Mouse (Mus musculus) brain, embryonic 14.5 days (tissue): ENCODE measurements around the gene Unc5c. TPM values are rescaled to one million over a fixed set of nuclear protein-coding genes. Genes with fewer than 3 reads are reported as not detected.

Experiments
- DNase-seq: peaks from one replicate; pipeline ENCODE4 v3.0.0-alpha.2; 2011; ENCODE audit warnings: low read depth
- CTCF ChIP-seq: fragments of 200-500 bp; IDR thresholded peaks from 2 replicates; pipeline ENCODE4 v1.5.1; 2012; ENCODE audit warnings: inconsistent platforms, mild to moderate bottlenecking, moderate library complexity, borderline replicate concordance; ENCODE audit not compliant: insufficient read depth, insufficient read length; ENCODE audit errors: extremely low read depth
- POLR2A ChIP-seq: fragments of 200-500 bp; IDR thresholded peaks from 2 replicates; pipeline ENCODE4 v1.6.1; 2012; ENCODE audit warnings: mild to moderate bottlenecking, inconsistent platforms, borderline replicate concordance; ENCODE audit not compliant: poor library complexity, insufficient read depth, insufficient read length, severe bottlenecking; ENCODE audit errors: extremely low read depth
- polyA plus RNA-seq: library from polyadenylated mRNA; depleted of rRNA; stranded (reverse); fragments of >200 nt; gene quantifications from 2 replicates; pipeline ENCODE4 v1.2.3, GENCODE M21; 2012

Gene Unc5c
- polyA plus RNA-seq, 1 experiment: 17.9 TPM

DNA sequence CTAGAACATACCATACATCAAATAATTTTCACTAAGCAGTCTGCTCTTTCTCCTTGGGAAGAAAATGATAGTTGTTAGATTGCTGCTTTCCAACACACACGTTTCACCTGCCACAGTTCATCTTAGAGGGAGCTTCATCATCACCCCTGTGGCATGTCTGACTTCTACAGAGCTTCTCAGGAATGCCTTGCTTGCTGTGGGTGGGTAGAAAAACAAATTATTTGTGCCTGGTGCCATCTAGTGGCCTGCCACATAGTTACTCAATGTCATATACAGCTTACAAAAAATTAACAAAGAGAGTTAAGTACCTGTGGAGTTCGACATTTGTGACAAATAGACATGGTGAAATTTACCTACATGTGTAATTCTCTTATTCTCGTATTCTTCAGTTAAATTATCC is 366.1 kb downstream of the Unc5c start:
- DNase-seq: peak; percentile 89
- TF ChIP-seq CTCF (peak; percentile 72), POLR2A (no peak)

GRCm38 (mm10) chr3:141838864-141839263 is 373.8 kb downstream of the Unc5c start:
- DNase-seq: peak; percentile 77
- no peak for TF ChIP-seq POLR2A
- TF ChIP-seq CTCF: peak; percentile 75; the same call in 1 of the 2 replicates

GRCm38 (mm10) chr3:141849206-141849605 is 384.2 kb downstream of the Unc5c start:
- no peak for DNase-seq
- TF ChIP-seq CTCF (no peak), POLR2A (no peak)

- TF ChIP-seq POLR2A (no peak), CTCF (no peak)
These were observed 385.1 kb downstream of the Unc5c start for GRCm38 (mm10) chr3:141850141-141850540.

GRCm38 (mm10) chr3:141854339-141854738 is 389.3 kb downstream of the Unc5c start:
- DNase-seq: no peak
- no peak for TF ChIP-seq CTCF
- TF ChIP-seq POLR2A: no peak

More at GRCm38 (mm10) chr3:141850141-141850540, 385.1 kb downstream of the Unc5c start:
- DNase-seq: no peak

- TF ChIP-seq CTCF: no peak
- no peak for TF ChIP-seq POLR2A
- no peak for DNase-seq
These were observed 392.1 kb downstream of the Unc5c start for GRCm38 (mm10) chr3:141857123-141857522.

GRCm38 (mm10) chr3:141862816-141863461 is 397.9 kb downstream of the Unc5c start:
- DNase-seq: peak; percentile 86
- TF ChIP-seq POLR2A (no peak), CTCF (peak; percentile 90)

DNA sequence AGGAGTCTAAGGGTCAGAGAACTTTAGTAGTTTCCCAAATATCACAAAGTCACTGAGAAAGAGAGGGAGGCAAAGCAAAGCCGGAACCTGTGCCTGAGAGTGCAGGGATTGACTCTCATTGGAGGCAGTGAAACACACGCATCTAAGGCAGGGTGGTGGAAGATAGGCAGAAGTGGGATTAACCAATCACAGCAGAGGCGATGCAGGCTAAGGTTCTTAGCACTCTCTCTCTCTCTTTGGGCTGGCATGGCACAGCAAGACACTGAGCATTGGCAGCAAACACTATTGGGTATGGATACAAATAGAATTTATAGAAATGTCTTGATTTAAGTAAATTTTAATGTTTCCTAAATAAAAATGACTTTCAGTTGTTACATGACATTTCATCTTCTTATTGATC is 406.8 kb downstream of the Unc5c start:
- TF ChIP-seq POLR2A (no peak), CTCF (no peak)
- DNase-seq: no peak

- no peak for TF ChIP-seq POLR2A
- no peak for TF ChIP-seq CTCF
- DNase-seq: no peak
These were observed 407.5 kb downstream of the Unc5c start for GRCm38 (mm10) chr3:141872337-141873042.

DNA sequence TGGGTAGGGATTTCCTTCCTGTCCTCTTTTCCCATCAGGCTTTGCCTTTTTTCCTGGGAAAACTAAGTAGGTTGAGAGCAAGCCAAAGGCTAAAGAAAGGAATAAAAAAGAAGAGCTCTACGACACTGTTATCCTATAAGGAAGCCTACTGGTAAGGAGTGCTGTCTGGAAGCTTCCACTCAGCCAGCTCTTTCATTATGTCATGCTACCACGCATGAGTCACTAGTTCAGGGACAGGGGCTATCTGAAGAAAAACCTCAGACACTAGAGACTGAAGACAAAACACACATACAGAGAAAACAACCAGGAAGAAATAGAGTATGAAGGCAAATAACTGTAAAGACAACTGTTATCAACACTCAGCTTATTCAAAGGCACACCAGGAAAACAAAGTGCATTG is 417.5 kb downstream of the Unc5c start:
- DNase-seq: no peak
- TF ChIP-seq CTCF: no peak
- no peak for TF ChIP-seq POLR2A

GRCm38 (mm10) chr3:141884190-141884589 is 419.2 kb downstream of the Unc5c start:
- no peak for TF ChIP-seq POLR2A
- TF ChIP-seq CTCF: no peak
- no peak for DNase-seq
